Mouse (Mus musculus) liver, embryonic 14.5 days (tissue): ENCODE results near the gene Nisch. TPM values are rescaled to one million over a fixed set of nuclear protein-coding genes. Genes with fewer than 3 reads are reported as not detected.

ENCODE experiments used
- ATAC-seq: fragments of 200-750 bp; cut with Nextera tagmentation; 2 replicates; pipeline ENCODE4 v1.8.0; 2017; ENCODE audit warnings: moderate number of reproducible peaks, mild to moderate bottlenecking, moderate library complexity; ENCODE audit not compliant: insufficient read depth
- DNase-seq, 3 experiments: peaks; one replicate each; pipeline ENCODE4 v3.0.0-alpha.2; 2012 to 2013; ENCODE audit warnings: low read depth in 3 of 3, low spot score in 3 of 3
- H3K27ac ChIP-seq: fragments of 300-500 bp; sonication (generic); 2 replicates; pipeline ENCODE4 v1.5.1; 2014; ENCODE audit warnings: moderate library complexity, mild to moderate bottlenecking, control low read depth, inconsistent platforms
- H3K27me3 ChIP-seq: fragments of 300-500 bp; sonication (generic); 2 replicates; pipeline ENCODE4 v1.6.1; 2014; ENCODE audit warnings: mild to moderate bottlenecking, low read length, moderate library complexity; ENCODE audit not compliant: control insufficient read depth, insufficient read depth
- H3K36me3 ChIP-seq: fragments of 300-500 bp; sonication (generic); replicated peaks from 2 replicates; pipeline ENCODE4 v1.6.1; 2014; ENCODE audit warnings: low read depth; ENCODE audit not compliant: control insufficient read depth, insufficient read depth
- H3K4me1 ChIP-seq, 2 experiments: fragments of 200-500 bp in 1 of 2; fragments of 300-500 bp in 1 of 2; sonication (generic) in 1 of 2; replicated peaks; 2 replicates each; pipeline ENCODE4 v1.6.1; 2012 to 2014; ENCODE audit warnings: antibody characterized with exemption in 1 of 2, inconsistent platforms in 1 of 2, low read length in 1 of 2; ENCODE audit not compliant: control insufficient read depth in 2 of 2, insufficient read depth in 2 of 2
- H3K4me2 ChIP-seq: fragments of 300-500 bp; sonication (generic); 2 replicates; pipeline ENCODE4 v1.6.1; 2014; ENCODE audit warnings: low read depth, mild to moderate bottlenecking, control low read depth, moderate library complexity
- H3K4me3 ChIP-seq, 2 experiments: fragments of 200-500 bp in 1 of 2; fragments of 300-500 bp in 1 of 2; sonication (generic) in 1 of 2; 2 replicates each; pipeline ENCODE4 v1.5.1; 2012 to 2014; ENCODE audit warnings: low read depth in 2 of 2, low read length in 2 of 2, mild to moderate bottlenecking in 2 of 2, control low read depth in 1 of 2, inconsistent platforms in 1 of 2, moderate library complexity in 1 of 2; ENCODE audit not compliant: insufficient read depth in 1 of 2
- H3K9ac ChIP-seq: fragments of 300-500 bp; sonication (generic); replicated peaks from 2 replicates; pipeline ENCODE4 v1.6.1; 2014; ENCODE audit warnings: mild to moderate bottlenecking, control low read depth, moderate library complexity
- H3K9me3 ChIP-seq: fragments of 300-500 bp; sonication (generic); 2 replicates; pipeline ENCODE4 v1.6.1; 2016; ENCODE audit warnings: low read length, mixed read lengths; ENCODE audit not compliant: control insufficient read depth
- CTCF ChIP-seq: IDR thresholded peaks from 2 replicates; pipeline ENCODE4 v1.5.1; 2016; ENCODE audit warnings: antibody characterized with exemption, low read depth, control low read depth
- EP300 ChIP-seq: IDR thresholded peaks from 2 replicates; pipeline ENCODE4 v1.6.1; 2016; ENCODE audit warnings: antibody characterized with exemption, low read depth
- WGBS: fragments of 180-500 bp; shearing (Covaris S2); extraction: QIAGEN DNeasy Blood & Tissue Kit; methylation state at CpG from one replicate; pipeline ENCODE4 v1.1.7; 2014; ENCODE audit not compliant: insufficient replicate concordance; 5-methylcytosine and 5-hydroxymethylcytosine counted together
- polyA plus RNA-seq, 2 experiments: library from polyadenylated mRNA; depleted of rRNA in 1 of 2; stranded (reverse) in 1 of 2; unstranded in 1 of 2; fragments of >200 nt; fragmentation: Nextera tagmentation in 1 of 2; extraction: Ambion mirVana in 1 of 2; gene quantifications; 2 replicates each; pipeline versions ENCODE4 v1.2.1 to v1.2.3; 2012 to 2014

The Nisch gene
- polyA plus RNA-seq, 2 experiments: 50.3 to 71.1 TPM

DNA sequence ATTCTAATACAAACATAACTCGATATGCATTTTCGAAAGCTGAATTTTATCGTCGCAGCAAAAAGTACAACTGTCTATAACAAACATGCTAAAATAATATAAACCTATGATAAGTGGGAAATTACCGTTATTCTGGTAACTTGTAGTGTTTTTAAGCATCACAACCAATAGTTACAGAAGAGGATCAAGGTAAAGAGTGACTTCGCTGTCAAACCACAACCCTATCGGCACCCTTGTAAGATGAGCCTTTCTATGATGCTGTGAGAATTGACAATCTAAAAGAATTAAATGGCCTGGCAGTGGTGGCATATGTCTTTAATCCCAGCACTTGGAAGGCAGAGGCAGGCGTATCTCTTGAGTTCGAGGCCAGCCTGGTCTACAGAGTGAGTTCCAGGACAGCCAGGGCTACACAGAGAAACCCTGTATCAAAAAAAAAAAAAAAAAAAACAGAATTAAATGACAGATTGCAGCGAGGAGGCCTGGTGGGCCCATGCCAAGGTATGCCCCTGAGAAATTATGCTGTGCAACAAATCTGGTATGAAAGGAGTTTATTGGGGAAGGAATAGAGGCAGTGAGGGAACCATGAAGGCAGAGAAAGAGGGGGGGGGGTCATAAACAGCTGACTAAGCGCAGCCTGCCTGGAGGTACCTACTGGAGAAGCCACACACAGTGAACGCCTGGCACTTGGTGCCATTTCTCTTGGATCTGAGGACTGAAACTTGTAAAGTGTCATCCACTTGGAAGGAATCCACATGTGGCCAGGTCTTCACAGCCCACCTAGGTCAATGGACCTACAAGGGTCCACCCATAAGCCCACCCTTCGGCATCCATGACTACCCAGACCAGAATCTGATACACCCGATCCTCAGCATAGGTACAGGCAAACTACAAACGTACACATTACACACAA, 87.2 kb downstream of the Nisch start:
- Histone ChIP-seq H3K36me3 (no peaks in the 10 kb centered on the region; the same call in 1 of the 2 replicates), H3K9ac (peak overlapping the region; percentile 25), H3K4me2 (peak overlapping the region; percentile 99), H3K4me3 (peak overlapping the region; percentile 60 to 86), H3K27me3 (no peaks in the 10 kb centered on the region), H3K27ac (peak overlapping the region; percentile 32; the same call in 1 of the 2 replicates), H3K4me1 (peaks cover 46 to 54% of the 10 kb centered on the region in 2 experiments), H3K9me3 (no peaks in the 10 kb centered on the region)
- ATAC-seq: no peak
- TF ChIP-seq EP300: no peak
- TF ChIP-seq CTCF: no peak
- DNase-seq: no peak
- WGBS: 55% methylated on average over 15 of the region's 15 CpGs

DNA sequence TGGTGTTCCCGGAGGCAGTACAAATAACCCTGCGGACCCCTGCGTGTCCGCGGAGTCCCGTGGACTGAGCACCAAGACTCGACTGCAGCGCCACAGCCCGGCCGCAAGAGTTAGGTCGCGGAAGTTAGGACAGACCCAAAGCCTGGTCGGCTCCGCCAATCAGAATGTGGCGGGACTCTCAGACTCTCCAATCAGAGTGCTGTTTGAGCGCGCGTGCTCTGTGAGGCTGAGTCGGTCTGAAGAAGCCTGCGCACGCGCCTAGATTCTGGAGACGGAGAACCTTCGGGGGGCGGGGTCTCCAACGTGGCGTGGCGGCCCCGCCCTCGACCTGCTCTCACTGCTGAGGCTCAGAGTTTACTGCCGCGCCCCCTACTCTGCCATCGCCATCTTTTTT, 87.9 kb downstream of the Nisch start, which contains the start of gene Smim4:
Smim4 (minus strand) TSS at position 131 of the 394 bp plus-strand sequence.
- H3K36me3 ChIP-seq: no peaks in the 10 kb centered on the region; the same call in none of the 2 replicates
- H3K4me3 ChIP-seq: peak within 1 kb of the TSS; percentile 86 to 91
- under 1% methylated on average over 33 of the region's 33 CpGs for WGBS
- DNase-seq (peak; percentile 98 to 99 (median 98)), ATAC-seq (peak; percentile 90)
- H3K9me3 ChIP-seq: no peaks in the 10 kb centered on the region
- no peaks in the 10 kb centered on the region for H3K27me3 ChIP-seq
- H3K27ac ChIP-seq: peak within 1 kb of the TSS; percentile 81
- TF ChIP-seq CTCF (peak; percentile 87), EP300 (no peak)
- peak within 1 kb of the TSS; percentile 88 for H3K9ac ChIP-seq
- H3K4me2 ChIP-seq: peak within 1 kb of the TSS; percentile 99
- peaks cover 47 to 55% of the 10 kb centered on the region in 2 experiments for H3K4me1 ChIP-seq

DNA sequence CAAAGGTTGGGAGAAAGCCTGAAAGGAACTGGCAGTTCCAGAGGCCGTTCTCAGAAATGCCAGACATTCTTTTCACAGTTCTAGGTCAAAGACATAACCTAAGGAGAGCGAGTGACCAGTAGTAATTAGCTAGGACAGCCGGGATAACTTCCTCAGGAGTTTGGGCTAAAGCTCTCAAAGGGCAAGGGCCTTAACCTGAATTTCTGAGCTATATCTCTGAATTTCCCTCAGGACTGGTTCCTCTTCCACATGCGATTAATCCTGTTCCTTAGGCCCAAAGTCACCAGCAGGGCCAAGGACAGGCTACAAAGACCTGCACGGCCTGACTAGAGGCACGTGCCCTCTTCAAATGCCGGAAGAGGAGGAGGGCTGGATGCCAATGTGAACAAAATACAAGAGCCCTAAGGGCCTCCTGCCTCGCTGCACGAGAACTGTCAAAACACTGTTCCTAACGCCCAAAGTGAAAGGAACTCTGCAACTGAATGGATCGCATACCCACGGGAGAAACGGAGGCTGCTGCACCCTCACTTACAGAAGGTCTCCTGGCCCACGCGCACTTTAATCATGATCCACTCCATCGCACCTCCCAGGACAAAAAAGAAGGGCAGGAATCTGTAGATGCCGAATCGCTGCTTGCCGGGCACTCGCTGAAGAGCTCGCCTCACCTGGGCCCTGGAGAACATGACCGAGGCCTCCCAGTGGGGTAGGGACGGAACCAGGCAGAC, 88.5 kb downstream of the Nisch start:
- 3% methylated on average over 23 of the region's 23 CpGs for WGBS
- Histone ChIP-seq H3K9ac (peak overlapping the region; percentile 88), H3K4me3 (peak overlapping the region; percentile 86 to 91), H3K27ac (peak overlapping the region; percentile 81), H3K4me2 (peak overlapping the region; percentile 99), H3K27me3 (no peaks in the 10 kb centered on the region), H3K36me3 (peaks cover 2% of the 10 kb centered on the region), H3K9me3 (no peaks in the 10 kb centered on the region), H3K4me1 (peaks cover 47 to 52% of the 10 kb centered on the region in 2 experiments)
- no peak for TF ChIP-seq CTCF
- TF ChIP-seq EP300: no peak
- ATAC-seq (peak; percentile 13; the same call in 1 of the 2 replicates), DNase-seq (no peak)

DNA sequence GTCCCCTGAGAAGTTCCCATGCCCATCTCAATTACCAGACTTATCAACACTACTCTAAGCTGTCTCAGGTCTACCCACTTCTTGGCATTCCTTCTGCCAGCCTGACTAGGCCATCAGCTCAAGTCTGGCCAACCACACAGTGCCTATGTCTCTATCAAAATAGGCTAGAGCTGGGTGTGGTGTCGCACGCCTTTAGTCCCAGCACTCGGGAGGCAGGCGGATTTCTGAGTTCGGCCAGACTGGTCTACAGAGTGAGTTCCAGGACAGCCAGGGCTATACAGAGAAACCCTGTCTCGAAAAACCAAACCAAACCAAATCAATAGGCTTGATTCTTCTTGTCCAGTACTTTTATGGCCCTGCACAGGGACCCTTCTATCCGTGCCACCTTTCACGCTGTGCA, 89.9 kb downstream of the Nisch start:
- 51% methylated on average over 8 of the region's 8 CpGs for WGBS
- TF ChIP-seq CTCF: no peak
- TF ChIP-seq EP300: no peak
- peaks cover 7% of the 10 kb centered on the region for H3K36me3 ChIP-seq
- H3K4me2 ChIP-seq: peak overlapping the region; percentile 75
- H3K27me3 ChIP-seq: no peaks in the 10 kb centered on the region
- DNase-seq (no peak), ATAC-seq (no peak)
- no peaks in the 10 kb centered on the region for H3K9me3 ChIP-seq
- peaks cover 37 to 38% of the 10 kb centered on the region in 2 experiments for H3K4me1 ChIP-seq
- H3K9ac ChIP-seq: peak overlapping the region; percentile 40; the same call in 1 of the 2 replicates
- peak overlapping the region; percentile 45 to 55 for H3K4me3 ChIP-seq
- peak overlapping the region; percentile 59 for H3K27ac ChIP-seq
